Mouse (Mus musculus) hematopoietic stem cell, adult 5-6 weeks (primary cell): ENCODE measurements around the gene Eml1. TPM values are rescaled to one million over a fixed set of nuclear protein-coding genes. Genes with fewer than 3 reads are reported as not detected.
"Not testable (repeated sequence)": the region's sequence is repeated elsewhere in the genome, so short reads cannot be mapped to it uniquely, and the experiment has no call there.

Experiments
- ATAC-seq, 2 experiments: fragments of 125-278 bp in 1 of 2; replicated peaks in 1 of 2; 2 replicates each; pipeline ENCODE4 v1.8.0; 2016 to 2017; ENCODE audit warnings: inconsistent platforms in 2 of 2, mild to moderate bottlenecking in 2 of 2, moderate number of reproducible peaks in 2 of 2, low read depth in 1 of 2, moderate TSS enrichment in 1 of 2; ENCODE audit not compliant: low FRiP score in 2 of 2, poor library complexity in 2 of 2, severe bottlenecking in 2 of 2, insufficient read depth in 1 of 2, low TSS enrichment in 1 of 2
- total RNA-seq: library from RNA; stranded (forward); fragments of 172-1452, 232-1000 nt; gene quantifications from 2 replicates; pipeline ENCODE4 v1.2.3, GENCODE M21; 2017

Gene Eml1
- total RNA-seq, 1 experiment from 2014 or later: not detected

DNA sequence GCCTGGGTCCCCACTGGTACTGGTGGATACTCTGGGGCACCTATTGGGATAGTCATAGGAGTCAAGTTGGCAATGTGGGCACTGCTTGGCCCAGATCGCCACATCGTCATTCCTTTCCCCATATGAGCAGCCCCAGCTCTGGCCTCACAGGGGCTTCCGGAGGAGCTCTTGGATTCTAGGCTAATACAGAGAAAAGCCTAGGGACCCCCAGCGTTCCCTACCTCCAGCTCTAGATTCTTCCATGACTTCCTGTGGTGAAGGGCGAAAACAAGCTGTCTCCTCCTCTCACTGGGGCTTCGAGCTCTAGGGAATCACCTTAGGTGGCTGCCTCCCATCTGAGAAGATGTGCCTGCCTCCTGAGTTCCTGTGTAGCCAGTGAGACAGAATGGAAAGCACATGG, 119.6 kb downstream of the Eml1 start:
- no peak for ATAC-seq

- no peak for ATAC-seq
These were observed 120.2 kb downstream of the Eml1 start for GRCm38 (mm10) chr12:108490954-108491353.

- ATAC-seq: peak; percentile 41 to 62; a peak in 2 of 4 replicates
These were observed 123.3 kb downstream of the Eml1 start for GRCm38 (mm10) chr12:108494011-108494541.

DNA sequence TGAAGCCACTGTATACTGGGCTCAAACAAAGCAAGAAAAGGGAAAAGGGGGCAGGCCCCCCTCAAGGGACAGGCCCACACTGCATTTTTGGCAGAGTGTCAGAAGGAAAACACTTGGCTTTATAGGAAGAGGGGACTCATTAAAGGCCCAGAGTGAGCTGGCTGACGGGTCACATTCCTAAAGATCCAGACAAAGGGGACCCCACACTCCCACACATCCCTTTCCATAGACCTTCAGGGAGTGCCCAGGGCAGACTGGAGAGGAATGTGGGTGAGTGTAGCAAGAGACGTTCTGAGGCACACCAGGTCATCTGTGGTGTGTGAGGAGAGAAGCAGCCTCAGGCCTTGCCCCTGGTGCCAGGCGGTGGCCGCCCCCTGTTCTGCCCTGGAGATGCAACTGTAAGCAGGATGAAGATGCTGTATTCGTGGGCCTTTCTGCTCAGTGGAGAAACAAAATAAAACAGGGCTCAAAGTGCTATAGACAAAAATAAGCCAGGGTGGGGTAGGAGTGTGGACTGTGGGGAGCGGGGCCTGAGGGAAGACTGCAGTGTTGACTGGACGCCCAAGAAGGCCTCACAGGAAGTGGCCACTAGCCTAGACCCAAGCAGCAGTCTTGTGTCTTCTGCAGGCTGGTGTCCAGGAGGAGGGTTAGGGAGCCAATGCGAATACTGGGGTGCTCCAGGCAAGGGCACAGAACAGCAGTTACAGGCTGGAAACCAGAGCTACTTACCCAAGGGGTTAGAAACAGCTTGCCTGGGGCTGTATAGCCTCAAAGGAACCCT, 124.9 kb downstream of the Eml1 start:
- no peak for ATAC-seq

DNA sequence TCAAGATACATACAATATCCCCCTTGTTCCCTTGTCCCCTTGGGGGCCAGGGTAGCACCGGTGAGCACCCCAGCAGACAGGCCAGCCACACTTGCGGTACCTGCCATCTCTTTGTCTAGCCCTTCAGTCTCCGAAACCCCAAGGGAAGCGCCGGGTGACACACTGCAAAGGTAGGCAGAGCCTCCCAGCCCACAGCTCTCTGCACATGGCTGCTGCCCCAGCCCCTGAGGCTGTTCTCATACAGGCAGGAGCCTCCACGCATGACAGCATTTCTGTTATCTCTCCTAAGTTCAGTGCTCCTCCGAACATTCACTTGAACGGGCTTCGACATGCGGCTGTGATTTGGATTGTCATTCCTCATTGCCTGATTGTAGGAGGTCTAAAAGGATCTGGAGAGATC, 132.3 kb downstream of the Eml1 start:
- ATAC-seq: no peak

- peak; percentile 17 to 27; a peak in 2 of 4 replicates for ATAC-seq
These were observed 132.8 kb downstream of the Eml1 start for GRCm38 (mm10) chr12:108503582-108503981.

GRCm38 (mm10) chr12:108505846-108506245, 135.1 kb downstream of the Eml1 start:
- ATAC-seq: no peak

DNA sequence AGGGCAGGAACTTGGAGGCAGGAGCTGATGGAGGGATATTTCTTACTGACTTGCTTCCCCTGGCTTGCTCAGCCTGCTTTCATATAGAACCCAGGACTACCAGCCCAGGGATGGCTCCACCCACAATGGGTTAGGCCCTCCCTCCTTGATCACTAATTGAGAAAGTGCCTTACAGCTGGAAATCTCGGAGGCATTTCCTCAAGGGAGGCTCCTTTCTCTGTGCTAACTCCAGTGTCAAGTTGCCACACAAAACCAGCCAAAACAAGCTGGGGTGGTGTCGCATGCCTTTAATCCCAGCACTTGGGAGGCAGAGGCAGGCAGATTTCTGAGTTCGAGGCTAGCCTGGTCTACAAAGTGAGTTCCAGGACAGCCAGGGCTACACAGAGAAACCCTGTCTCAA, 136.3 kb downstream of the Eml1 start:
- not testable (repeated sequence) for ATAC-seq

DNA sequence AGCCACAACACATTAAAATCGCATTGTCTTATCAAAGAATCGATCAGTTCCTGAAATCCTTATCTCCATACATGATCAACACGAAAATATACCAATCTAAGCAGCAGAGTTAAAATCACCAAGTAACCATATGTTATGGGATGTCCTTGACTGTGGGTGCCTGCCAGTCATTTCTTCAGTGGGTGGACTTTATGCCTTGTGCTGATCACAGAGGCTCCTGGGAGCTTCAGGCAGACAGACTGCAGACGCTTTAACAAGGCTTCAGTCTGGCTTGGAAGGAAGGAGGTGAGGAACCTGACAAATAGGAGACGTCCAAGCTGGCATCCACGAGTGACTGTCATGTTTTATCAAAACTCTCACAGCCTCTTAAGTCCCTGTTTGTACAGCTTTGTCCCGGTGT, 139.8 kb downstream of the Eml1 start:
- no peak for ATAC-seq

GRCm38 (mm10) chr12:108511009-108511408, 140.3 kb downstream of the Eml1 start:
- peak in 1 of 2 experiments; percentile 12; a peak in 1 of 4 replicates for ATAC-seq

GRCm38 (mm10) chr12:108515464-108515863, 144.7 kb downstream of the Eml1 start:
- ATAC-seq: no peak

GRCm38 (mm10) chr12:108519374-108519773, 148.6 kb downstream of the Eml1 start:
- no peak for ATAC-seq

GRCm38 (mm10) chr12:108529214-108529613, 158.5 kb downstream of the Eml1 start:
- peak; percentile 42 to 78; a peak in 2 of 4 replicates for ATAC-seq

- no peak for ATAC-seq
These were observed 163.7 kb downstream of the Eml1 start for GRCm38 (mm10) chr12:108534484-108534883.

DNA sequence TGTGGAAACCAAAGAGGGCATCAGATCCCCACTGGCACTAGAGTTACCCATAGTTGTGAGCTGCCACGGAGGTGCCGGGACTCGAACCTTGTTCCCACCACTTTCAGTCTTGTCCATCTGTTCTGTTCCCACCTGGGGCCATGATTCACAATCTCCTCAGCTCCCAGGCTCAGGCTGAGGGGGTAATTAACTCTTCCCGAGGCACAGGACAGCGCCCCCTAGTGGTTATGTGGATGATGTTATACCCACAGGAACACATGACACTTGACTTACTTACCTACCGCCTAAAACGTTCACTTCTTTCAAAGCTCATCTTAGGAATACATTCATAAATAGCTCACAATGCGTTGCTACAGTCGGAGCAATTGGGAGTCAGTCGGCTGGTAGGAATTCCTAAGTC, 165.7 kb downstream of the Eml1 start:
- ATAC-seq: no peak

GRCm38 (mm10) chr12:108541088-108541487, 170.3 kb downstream of the Eml1 start:
- peak; percentile 54 to 66; a peak in 2 of 4 replicates for ATAC-seq

DNA sequence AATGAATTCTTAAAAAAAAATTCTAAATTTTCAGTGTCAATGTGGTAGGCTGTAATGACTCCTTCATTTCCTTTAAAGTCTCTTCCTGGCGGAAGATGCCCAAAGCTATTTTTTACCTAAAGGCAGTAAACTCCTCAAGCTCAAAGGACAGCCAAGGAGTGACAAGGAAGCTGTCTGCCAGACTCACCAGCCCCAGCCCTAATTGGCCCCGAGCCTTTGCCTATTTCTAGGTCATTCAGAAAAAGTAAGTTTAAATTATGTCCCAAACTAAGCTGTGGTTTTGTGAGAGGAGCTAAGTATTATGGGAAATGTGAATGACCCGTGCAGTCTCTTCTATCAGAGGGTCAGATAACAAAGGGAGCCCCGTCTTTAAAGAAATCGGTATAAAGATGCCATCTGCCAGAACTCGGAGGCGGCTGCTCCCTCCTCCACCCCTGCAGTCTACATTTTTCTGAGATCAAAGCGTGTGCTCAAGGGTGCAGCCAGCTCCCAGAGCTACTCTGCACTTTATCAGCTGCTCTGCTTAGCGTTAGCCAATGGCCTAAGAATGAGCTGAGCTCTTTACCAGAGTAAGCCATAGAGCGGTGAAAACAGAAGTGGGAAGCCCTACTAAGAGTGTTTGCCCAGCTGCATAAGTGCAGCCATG, 175.9 kb downstream of the Eml1 start:
- ATAC-seq: no peak

DNA sequence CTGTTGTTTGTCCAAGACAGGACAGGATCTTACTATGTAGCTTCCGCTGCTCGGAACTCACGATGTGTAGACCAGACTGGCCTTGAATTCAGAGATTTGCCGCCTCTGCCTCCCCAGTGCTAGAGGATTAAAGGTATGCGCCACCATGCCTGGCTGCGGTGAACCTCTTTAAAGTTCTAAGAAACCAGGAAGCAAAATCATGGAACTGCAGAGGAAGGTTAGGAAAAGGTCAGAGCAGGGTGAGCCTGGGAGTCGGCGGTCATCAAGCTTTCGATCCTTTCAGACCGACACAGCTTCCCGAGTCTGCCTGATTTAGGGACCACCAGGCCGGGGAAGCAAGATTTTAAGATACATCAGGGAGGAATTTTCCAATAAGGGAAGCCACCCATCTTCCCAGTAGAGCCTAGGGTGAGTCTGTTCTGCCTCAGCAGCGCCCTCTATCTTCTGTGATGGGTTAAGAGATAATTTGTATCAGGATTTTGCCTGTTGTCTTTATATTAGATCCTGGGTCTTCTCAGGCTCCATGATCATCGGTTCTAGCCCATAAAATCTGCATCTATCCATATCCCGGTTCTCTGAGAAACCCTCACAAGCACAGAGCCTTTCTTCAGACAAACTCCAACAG, 176.6 kb downstream of the Eml1 start:
- no peak for ATAC-seq
